14 mouse cellular contexts compared by ENCODE assay signal in genomic region chr11:25999738-26000137, GRCm38 (mm10).
"Had no signal": no experiment of that assay in that cellular context is flagged by ENCODE, and none has a peak within 500 bp of the region (broad histone marks: within the 10 kb centered on the region; RNA-seq: fewer than 3 reads in every experiment).

No protein-coding gene starts in this region.

- H3K9ac ChIP-seq: limb, embryonic 13.5 days; liver, embryonic 13.5 days; midbrain, embryonic 12.5 days had no signal

- H3K4me3 ChIP-seq: layer of hippocampus, adult 2 months; limb, embryonic 10.5 days; limb, embryonic 13.5 days; liver, embryonic 13.5 days; midbrain, embryonic 12.5 days had no signal

- H3K27me3 ChIP-seq: limb, embryonic 13.5 days; liver, embryonic 13.5 days; midbrain, embryonic 12.5 days had no signal

- DNase-seq: kidney, postnatal 25 days; layer of hippocampus, adult 9-11 months; liver, embryonic 13.5 days; lung, adult 2 months; lung, postnatal 14 days; lung, postnatal 4 days; thymus, adult 18-20 months; thymus, postnatal 36 days had no signal

- H3K27ac ChIP-seq: kidney, postnatal 0 days; layer of hippocampus, adult 2 months; limb, embryonic 10.5 days; limb, embryonic 13.5 days; liver, embryonic 13.5 days; midbrain, embryonic 12.5 days had no signal

- H3K36me3 ChIP-seq: limb, embryonic 10.5 days; limb, embryonic 13.5 days; liver, embryonic 13.5 days; midbrain, embryonic 12.5 days had no signal

- H3K4me2 ChIP-seq: limb, embryonic 13.5 days; liver, embryonic 13.5 days; midbrain, embryonic 12.5 days had no signal

- H3K4me1 ChIP-seq: limb, embryonic 10.5 days; limb, embryonic 13.5 days; liver, embryonic 13.5 days had no signal

- ATAC-seq: midbrain, embryonic 16.5 days had no signal

- H3K9me3 ChIP-seq: limb, embryonic 10.5 days; limb, embryonic 13.5 days; liver, embryonic 13.5 days; midbrain, embryonic 12.5 days had no signal
